ENCODE assay signal across 29 mouse cellular contexts in the genomic region with DNA sequence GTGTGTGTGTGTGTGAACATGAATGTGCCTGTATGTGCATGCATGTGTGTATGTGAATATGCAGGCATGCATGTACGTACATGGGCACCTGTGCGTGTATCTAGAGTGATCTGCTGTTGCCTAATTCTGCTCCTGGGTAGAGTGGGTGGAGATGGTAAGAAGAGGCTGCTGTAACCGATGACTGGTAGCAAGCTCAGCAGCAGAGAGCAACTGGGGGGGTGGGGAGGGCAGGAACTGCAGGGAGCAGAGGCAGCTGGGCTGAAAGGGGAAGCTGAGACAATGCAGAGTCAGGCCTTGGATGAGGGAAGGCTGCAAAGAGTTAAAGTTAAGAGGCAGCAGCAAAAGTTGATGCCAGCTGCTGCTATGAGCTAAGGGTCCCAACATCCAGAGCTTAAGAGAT. TPM values are rescaled to one million over a fixed set of nuclear protein-coding genes. Genes with fewer than 3 reads are reported as not detected.
DNase-seq lines count a peak whose midpoint lies in the region; ATAC-seq and TF ChIP-seq lines count a peak whose summit lies in the region.
"Had no signal": no experiment of that assay in that cellular context is flagged by ENCODE, and none has a peak within 500 bp of the region (broad histone marks: within the 10 kb centered on the region; RNA-seq: fewer than 3 reads in every experiment).

No protein-coding gene starts in this region.

- no peak for TF ChIP-seq POLR2A in CH12.LX (IDR thresholded peaks at IDR 0.05; ENCODE audit: low read depth, low read length)

- no peak overlapping the region for H3K9ac ChIP-seq in liver, embryonic 11.5 days (ENCODE audit: low read depth, low read length)
- no peak overlapping the region for H3K9ac ChIP-seq in CH12.LX (ENCODE audit: insufficient read depth, low read depth)
- no peak overlapping the region for H3K9ac ChIP-seq in stomach, embryonic 14.5 days (replicated peaks; ENCODE audit: low read depth, low read length)
- H3K9ac ChIP-seq: embryonic facial prominence, embryonic 13.5 days; forebrain, embryonic 15.5 days; heart, embryonic 13.5 days; hindbrain, embryonic 12.5 days; limb, embryonic 15.5 days; midbrain, embryonic 12.5 days had no signal

- in situ Hi-C loops in CH12.LX (cut with MboI; ENCODE audit: low pct_ligation_motif_present, low pct_unique_long_range_greater_than_20kb, low sequenced_read_pairs): no loop called here

- TF ChIP-seq RAD21 in CH12.LX (IDR thresholded peaks at IDR 0.05; ENCODE audit: low read depth, low read length): no peak

- no peak for ATAC-seq in liver, embryonic 11.5 days (replicated peaks; ENCODE audit: low FRiP score)
- ATAC-seq in granulocyte monocyte progenitor cell, adult 5-6 weeks (replicated peaks; ENCODE audit: poor library complexity, severe bottlenecking): peak; percentile 73
- ATAC-seq in stomach, embryonic 14.5 days (ENCODE audit: insufficient number of reproducible peaks, insufficient read depth, low FRiP score, low read depth): no peak
- ATAC-seq: forebrain, embryonic 15.5 days; lung, postnatal 0 days had no signal

- WGBS in liver, embryonic 11.5 days: 55% methylated on average over 3 of the region's 3 CpGs
- 55% methylated on average over 3 of the region's 3 CpGs for WGBS in stomach, embryonic 14.5 days

- peaks cover 3% of the 10 kb centered on the region; the same call in 1 of the 2 replicates for H3K27me3 ChIP-seq in liver, embryonic 11.5 days (replicated peaks; ENCODE audit: control insufficient read depth, insufficient read depth, low read length)
- no peaks in the 10 kb centered on the region for H3K27me3 ChIP-seq in CH12.LX (replicated peaks)
- H3K27me3 ChIP-seq in stomach, embryonic 14.5 days (ENCODE audit: control insufficient read depth, insufficient read depth, low read length): no peaks in the 10 kb centered on the region
- H3K27me3 ChIP-seq: forebrain, embryonic 15.5 days; hindbrain, embryonic 12.5 days had no signal

- dilution Hi-C loops in CH12.LX (cut with MboI; ENCODE audit: extremely low pct_ligation_motif_present, extremely low pct_unique_long_range_greater_than_20kb, low sequenced_read_pairs): no loop called here

- no peak overlapping the region for H3K27ac ChIP-seq in liver, embryonic 11.5 days (ENCODE audit: low read depth, low read length)
- no peak overlapping the region for H3K27ac ChIP-seq in CH12.LX (ENCODE audit: insufficient read depth, low read depth)
- H3K27ac ChIP-seq in stomach, embryonic 14.5 days (ENCODE audit: low read length): peak overlapping the region; percentile 61; the same call in 1 of the 2 replicates
- H3K27ac ChIP-seq: embryonic facial prominence, embryonic 13.5 days; forebrain, embryonic 15.5 days; heart, adult 2 months; heart, embryonic 13.5 days; hindbrain, embryonic 12.5 days; kidney, postnatal 0 days; limb, embryonic 15.5 days; macrophage; midbrain, embryonic 12.5 days had no signal

- H3K9me3 ChIP-seq in liver, embryonic 11.5 days (ENCODE audit: control insufficient read depth, low read length): no peaks in the 10 kb centered on the region
- no peaks in the 10 kb centered on the region for H3K9me3 ChIP-seq in CH12.LX (replicated peaks; ENCODE audit: low read length)
- no peaks in the 10 kb centered on the region for H3K9me3 ChIP-seq in stomach, embryonic 14.5 days (ENCODE audit: control insufficient read depth, low read depth, low read length)
- H3K9me3 ChIP-seq: embryonic facial prominence, embryonic 13.5 days; forebrain, embryonic 15.5 days; heart, embryonic 13.5 days; hindbrain, embryonic 12.5 days; limb, embryonic 15.5 days; midbrain, embryonic 12.5 days had no signal

- 0 out of 2 replicates have a peak, but pooled peaks cover 4% of the 10 kb centered on the region for H3K4me1 ChIP-seq in liver, embryonic 11.5 days (replicated peaks; ENCODE audit: control insufficient read depth, insufficient read depth, low read length)
- H3K4me1 ChIP-seq in CH12.LX (ENCODE audit: control insufficient read depth in 1 of 2, insufficient read depth in 2 of 2): peaks cover 5 to 13% of the 10 kb centered on the region in 2 experiments; a peak in 3 of 4 replicates
- H3K4me1 ChIP-seq in stomach, embryonic 14.5 days (ENCODE audit: control insufficient read depth, insufficient read depth, low read length): peaks cover 7% of the 10 kb centered on the region; the same call in 1 of the 2 replicates

- TF ChIP-seq EP300 in CH12.LX (IDR thresholded peaks at IDR 0.05; ENCODE audit: low read length): no peak

- no peaks in the 10 kb centered on the region for H3K79me2 ChIP-seq in CH12.LX (replicated peaks; ENCODE audit: control insufficient read depth, extremely low read depth, insufficient read depth, poor library complexity, severe bottlenecking)

- H3K4me3 ChIP-seq in liver, embryonic 11.5 days (ENCODE audit: low read depth, low read length): no peak overlapping the region
- no peak overlapping the region for H3K4me3 ChIP-seq in CH12.LX (replicated peaks in 1 of 3; ENCODE audit: low read depth in 2 of 3, low read length in 2 of 3, poor library complexity in 1 of 3)
- H3K4me3 ChIP-seq in stomach, embryonic 14.5 days (ENCODE audit: low read depth, low read length): no peak overlapping the region
- H3K4me3 ChIP-seq: embryonic facial prominence, embryonic 13.5 days; erythroblast, embryonic 14.5 days; forebrain, embryonic 15.5 days; heart, adult 2 months; heart, embryonic 13.5 days; hindbrain, embryonic 12.5 days; limb, embryonic 15.5 days; midbrain, embryonic 12.5 days had no signal

- peak; percentile 14 for DNase-seq in liver
- no peak for DNase-seq in liver, embryonic 11.5 days (ENCODE audit: low spot score)
- DNase-seq in CH12.LX (ENCODE audit: extremely low read depth): peak; percentile 27
- DNase-seq in layer of hippocampus, postnatal 14 days (ENCODE audit: low spot score in 2 of 2): no peak
- no peak for DNase-seq in urinary bladder, postnatal 25 days (ENCODE audit: low spot score)
- DNase-seq in adrenal gland, postnatal 25 days: no peak
- DNase-seq: adrenal gland, postnatal 14 days; cerebellum, adult 11-12 months; cerebellum, postnatal 10 days; gastrocnemius, postnatal 10 days; heart, adult 2 months; heart, postnatal 14 days; kidney, adult 11 months; left cerebral cortex, postnatal 4 days; right cerebral cortex, postnatal 25 days; spleen, adult 18-20 months; thymus, adult 2 months had no signal

- no peaks in the 10 kb centered on the region for H3K36me3 ChIP-seq in liver, embryonic 11.5 days (ENCODE audit: control insufficient read depth, insufficient read depth, low read length)
- no peaks in the 10 kb centered on the region for H3K36me3 ChIP-seq in CH12.LX (replicated peaks in 1 of 2; ENCODE audit: control insufficient read depth in 1 of 2, insufficient read depth in 1 of 2, low read length in 1 of 2)
- H3K36me3 ChIP-seq in stomach, embryonic 14.5 days (ENCODE audit: control insufficient read depth, insufficient read depth, low read length): no peaks in the 10 kb centered on the region
- H3K36me3 ChIP-seq: embryonic facial prominence, embryonic 13.5 days; forebrain, embryonic 15.5 days; heart, embryonic 13.5 days; hindbrain, embryonic 12.5 days; limb, embryonic 15.5 days; midbrain, embryonic 12.5 days had no signal

- TF ChIP-seq CTCF in CH12.LX (conservative IDR thresholded peaks at IDR 0.05 in 1 of 2, IDR thresholded peaks at IDR 0.05 in 1 of 2; ENCODE audit: low read depth in 2 of 2, low read length in 2 of 2): no peak

- no peak overlapping the region for H3K4me2 ChIP-seq in liver, embryonic 11.5 days
- H3K4me2 ChIP-seq in CH12.LX (ENCODE audit: insufficient read depth, low read depth, poor library complexity, severe bottlenecking): no peak overlapping the region
- H3K4me2 ChIP-seq in stomach, embryonic 14.5 days (replicated peaks; ENCODE audit: low read depth, low read length): no peak overlapping the region
- H3K4me2 ChIP-seq: embryonic facial prominence, embryonic 13.5 days; forebrain, embryonic 15.5 days; heart, embryonic 13.5 days; hindbrain, embryonic 12.5 days; limb, embryonic 15.5 days; midbrain, embryonic 12.5 days had no signal

TF ChIP-seq in CH12.LX, 34 proteins besides CTCF, POLR2A, EP300 and RAD21:
- 0 out of 2 replicates have a peak, but pooled peaks have one; percentile 7 for TF ChIP-seq IRF4 (IDR thresholded peaks at IDR 0.05; ENCODE audit: low read depth, low read length)
- TF ChIP-seq HCFC1 (IDR thresholded peaks at IDR 0.05; ENCODE audit: low read depth, low read length): no peak
- no peak for TF ChIP-seq CHD2 (IDR thresholded peaks at IDR 0.05; ENCODE audit: low read length)

RNA-seq across cellular contexts. Expression of a gene that starts 56.7 kb away (rescaled TPM):
- 11.1 and 13.4 TPM in 2 replicates for polyA plus RNA-seq in liver, embryonic 11.5 days (2014; fragmentation: Nextera tagmentation; extraction: Ambion mirVana)
- total RNA-seq in CH12.LX (2012; rRNA removed): 20.2 and 21.8 TPM in 2 replicates
- total RNA-seq in CH12.LX (2014; rRNA removed): 23.0 and 29.7 TPM in 2 replicates
- polyA plus RNA-seq in CH12.LX (2012; ENCODE audit: insufficient read length, low read depth): 24.6 and 32.6 TPM in 2 replicates
- total RNA-seq in granulocyte monocyte progenitor cell, adult 5-6 weeks (2014; fragmentation: Nextera tagmentation): 3.5 and 10.8 TPM in 2 replicates
- 5.0 and 13.4 TPM in 2 replicates for total RNA-seq in granulocyte monocyte progenitor cell, adult 5-6 weeks (2017)
- 11.5 and 14.3 TPM in 2 replicates for polyA plus RNA-seq in stomach, embryonic 14.5 days (2014; fragmentation: Nextera tagmentation; extraction: Ambion mirVana)
- 10 to 100 TPM in 1 of 2 experiments, 1 to 10 TPM in 1; 9.5 to 10.7 TPM for total RNA-seq in layer of hippocampus, postnatal 14 days (2021)
- total RNA-seq in adrenal gland, postnatal 25 days (2021): 8.7 and 12.5 TPM in 2 replicates

RNA-seq across cellular contexts. Expression of a gene that starts 58.5 kb away (rescaled TPM):
- polyA plus RNA-seq in liver, embryonic 11.5 days (2014; fragmentation: Nextera tagmentation; extraction: Ambion mirVana): 44.3 and 49.3 TPM in 2 replicates
- total RNA-seq in CH12.LX (2012; rRNA removed) (8.1 and 8.9 TPM in 2 replicates), CH12.LX (2014; rRNA removed) (1.1 and 1.5 TPM in 2 replicates)
- 1.6 and 1.7 TPM in 2 replicates for polyA plus RNA-seq in CH12.LX (2012; ENCODE audit: insufficient read length, low read depth)
- total RNA-seq in granulocyte monocyte progenitor cell, adult 5-6 weeks (2014; fragmentation: Nextera tagmentation): 20.6 and 26.7 TPM in 2 replicates
- total RNA-seq in granulocyte monocyte progenitor cell, adult 5-6 weeks (2017): 14.6 and 19.8 TPM in 2 replicates
- 89.9 and 95.9 TPM in 2 replicates for polyA plus RNA-seq in stomach, embryonic 14.5 days (2014; fragmentation: Nextera tagmentation; extraction: Ambion mirVana)
- 10 to 100 TPM; 59.4 to 63.7 TPM for total RNA-seq in layer of hippocampus, postnatal 14 days (2021)
- 81.4 and 98.4 TPM in 2 replicates for total RNA-seq in adrenal gland, postnatal 25 days (2021)

Comparison
In these comparisons a context has a peak if more than half of its experiments do, and no peak if none do; other contexts are left out.
1. DNase-seq: peak in liver (single experiment) and CH12.LX (single experiment); none in liver, embryonic 11.5 days (single experiment), layer of hippocampus, postnatal 14 days (0 of 2), urinary bladder, postnatal 25 days (single experiment) and adrenal gland, postnatal 25 days (single experiment).